Mouse (Mus musculus) kidney, adult 2 months (tissue): Measurements from ENCODE around the gene BC025920.

Experiments used
- CTCF ChIP-seq: fragments of 200-500 bp; conservative IDR thresholded peaks from 2 replicates; pipeline ENCODE4 v1.5.1; 2011; ENCODE audit warnings: low read depth, mild to moderate bottlenecking, control low read depth, low read length, moderate library complexity, mixed read lengths; ENCODE audit not compliant: insufficient read depth, insufficient read length
- POLR2A ChIP-seq: fragments of 200-500 bp; IDR thresholded peaks from one replicate; pipeline ENCODE4 v1.6.1; 2011; ENCODE audit warnings: low read depth, low read length, control low read depth

- TF ChIP-seq POLR2A (no peak), CTCF (no peak)
Measured at GRCm38 (mm10) chr10:81600096-81600495, 6.0 kb upstream of the BC025920 start.
